Mouse (Mus musculus): ENCODE measurements around the gene Cdc7.

DNA sequence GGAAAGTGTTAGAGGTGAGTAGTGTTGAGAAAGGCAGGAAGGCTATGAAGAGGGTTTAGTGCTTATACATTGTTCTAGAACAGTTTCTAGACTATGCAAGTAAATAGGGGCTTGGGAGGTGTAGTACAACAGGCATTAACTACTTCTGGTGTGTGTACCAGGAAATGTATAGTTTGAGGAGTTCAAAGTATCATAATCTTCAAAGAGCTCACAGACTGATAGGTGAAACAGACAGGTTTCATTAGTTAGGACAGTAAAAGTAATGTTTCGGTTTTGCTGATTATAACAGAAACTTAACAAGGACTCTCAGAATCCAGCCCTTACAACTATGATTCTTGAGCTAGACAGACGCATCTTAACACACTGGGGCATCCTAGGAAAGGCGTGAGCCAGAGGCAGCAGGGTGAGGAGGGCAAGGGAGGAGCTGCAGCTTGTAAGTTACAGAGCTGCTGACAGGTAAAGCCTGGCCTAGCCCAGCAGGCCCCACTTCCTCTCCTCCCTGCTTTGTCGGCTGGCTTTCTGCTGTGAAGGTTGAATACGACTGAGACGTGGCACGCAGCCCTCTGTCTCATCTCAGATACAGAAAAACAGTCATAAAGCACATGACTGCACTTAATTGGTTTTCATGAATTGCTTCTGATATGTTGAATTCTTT, 18.3 kb downstream of the Cdc7 start:
- TF ChIP-seq POLR2A (IDR thresholded peaks at IDR 0.05; ENCODE audit: control insufficient read depth, low read depth, low read length) = no peak
- no peak for TF ChIP-seq CTCF (IDR thresholded peaks at IDR 0.05; ENCODE audit: control insufficient read depth, insufficient read depth, insufficient replicate concordance, low read depth, low read length)

Data from testis, adult 2 months (tissue).